Mouse (Mus musculus): ENCODE results near the gene Omt2a. TPM values are rescaled to one million over a fixed set of nuclear protein-coding genes. Genes with fewer than 3 reads are reported as not detected.
"Not testable (repeated sequence)": the region's sequence is repeated elsewhere in the genome, so short reads cannot be mapped to it uniquely, and the experiment has no call there.

Gene Omt2a
- polyA plus RNA-seq, 1 experiment from 2014 or later: not detected

DNA sequence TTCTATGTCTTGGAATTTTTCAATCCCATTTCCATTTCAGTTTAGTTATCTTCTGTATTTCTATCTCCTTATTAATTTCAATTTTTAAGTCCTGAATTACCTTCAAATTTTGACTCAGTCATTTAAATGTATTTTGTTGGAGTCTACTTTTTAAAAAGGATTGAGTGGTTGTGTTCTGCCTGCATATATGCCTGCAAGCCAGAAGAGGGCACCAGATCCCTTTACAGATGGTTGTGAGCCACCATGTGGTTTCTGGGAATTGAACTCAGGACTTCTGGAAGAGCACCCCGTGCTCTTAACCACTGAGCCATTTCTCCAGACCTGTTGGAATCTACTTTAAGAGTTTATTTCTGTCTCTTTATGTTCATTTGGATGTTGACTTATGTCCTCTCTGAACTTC, 4.9 kb upstream of the Omt2a start:
- Histone ChIP-seq H3K4me3 (replicated peaks; ENCODE audit: low read length) (no peak overlapping the region), H3K36me3 (ENCODE audit: control insufficient read depth, insufficient read depth, low read length) (no peaks in the 10 kb centered on the region), H3K9me3 (replicated peaks; ENCODE audit: control insufficient read depth, low read length) (no peaks in the 10 kb centered on the region), H3K4me2 (ENCODE audit: low read depth, low read length) (no peak overlapping the region), H3K27me3 (ENCODE audit: control insufficient read depth, insufficient read depth, low read length) (no peaks in the 10 kb centered on the region), H3K9ac (ENCODE audit: low read length) (no peak overlapping the region), H3K27ac (ENCODE audit: low read length) (no peak overlapping the region), H3K4me1 (ENCODE audit: control insufficient read depth, insufficient read depth, low read length) (no peaks in the 10 kb centered on the region)
- no peak for ATAC-seq (ENCODE audit: insufficient read depth, low FRiP score)
- WGBS: 36% methylated on average over 1 of the region's 1 CpGs

DNA sequence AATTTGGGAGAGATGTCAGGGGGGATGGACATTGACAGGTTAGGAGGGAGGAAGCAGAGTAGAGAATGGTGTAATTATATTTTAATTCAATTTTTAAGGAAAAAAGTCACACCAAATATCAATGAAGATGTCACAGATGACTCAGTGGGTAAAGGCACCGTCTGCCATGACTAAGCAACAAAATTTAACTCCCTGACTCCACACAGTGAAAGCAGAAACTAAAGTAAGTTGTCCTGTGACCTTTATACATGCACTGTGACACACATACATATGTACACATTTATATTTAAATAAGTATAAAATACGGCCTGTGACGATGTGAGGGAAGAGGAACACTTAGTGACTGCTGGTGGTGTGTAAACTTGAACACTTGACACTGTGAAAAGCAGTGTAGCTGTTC, 6.5 kb downstream of the Omt2a start:
- not testable (repeated sequence) for H3K4me1 ChIP-seq (ENCODE audit: control insufficient read depth, insufficient read depth, low read length); H3K4me3 ChIP-seq (replicated peaks; ENCODE audit: low read length); H3K36me3 ChIP-seq (ENCODE audit: control insufficient read depth, insufficient read depth, low read length); H3K9me3 ChIP-seq (replicated peaks; ENCODE audit: control insufficient read depth, low read length); H3K27me3 ChIP-seq (ENCODE audit: control insufficient read depth, insufficient read depth, low read length); H3K4me2 ChIP-seq (ENCODE audit: low read depth, low read length); H3K9ac ChIP-seq (ENCODE audit: low read length); H3K27ac ChIP-seq (ENCODE audit: low read length); ATAC-seq (ENCODE audit: insufficient read depth, low FRiP score)
- 60% methylated on average over 1 of the region's 3 CpGs for WGBS

DNA sequence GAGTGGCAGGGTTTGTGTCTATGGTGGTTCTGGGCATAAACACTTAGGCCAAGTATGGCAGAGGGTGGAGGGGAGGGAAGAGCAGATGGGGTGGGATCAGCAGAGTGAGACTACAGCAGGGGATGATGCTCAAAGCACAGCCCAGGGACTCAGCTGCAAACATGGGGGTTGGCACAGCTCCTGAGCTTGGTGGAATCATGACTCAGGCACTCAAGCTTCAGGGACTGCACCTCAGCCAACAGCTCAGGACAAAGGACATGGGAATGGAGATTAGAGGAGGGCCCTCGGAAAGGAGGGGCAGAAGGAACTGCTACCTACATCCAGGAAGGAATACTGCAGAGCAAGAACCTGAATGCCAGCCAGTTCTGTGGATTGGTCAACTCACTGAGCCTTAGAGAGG, 15.5 kb downstream of the Omt2a start:
- H3K9me3 ChIP-seq (replicated peaks; ENCODE audit: control insufficient read depth, low read length); H3K4me2 ChIP-seq (ENCODE audit: low read depth, low read length); H3K27ac ChIP-seq (ENCODE audit: low read length); H3K9ac ChIP-seq (ENCODE audit: low read length); H3K27me3 ChIP-seq (ENCODE audit: control insufficient read depth, insufficient read depth, low read length); H3K36me3 ChIP-seq (ENCODE audit: control insufficient read depth, insufficient read depth, low read length); H3K4me3 ChIP-seq (replicated peaks; ENCODE audit: low read length); H3K4me1 ChIP-seq (ENCODE audit: control insufficient read depth, insufficient read depth, low read length): not testable (repeated sequence)
- 62% methylated on average over 1 of the region's 1 CpGs for WGBS
- ATAC-seq (ENCODE audit: insufficient read depth, low FRiP score): peak; percentile 58; the same call in 1 of the 2 replicates

DNA sequence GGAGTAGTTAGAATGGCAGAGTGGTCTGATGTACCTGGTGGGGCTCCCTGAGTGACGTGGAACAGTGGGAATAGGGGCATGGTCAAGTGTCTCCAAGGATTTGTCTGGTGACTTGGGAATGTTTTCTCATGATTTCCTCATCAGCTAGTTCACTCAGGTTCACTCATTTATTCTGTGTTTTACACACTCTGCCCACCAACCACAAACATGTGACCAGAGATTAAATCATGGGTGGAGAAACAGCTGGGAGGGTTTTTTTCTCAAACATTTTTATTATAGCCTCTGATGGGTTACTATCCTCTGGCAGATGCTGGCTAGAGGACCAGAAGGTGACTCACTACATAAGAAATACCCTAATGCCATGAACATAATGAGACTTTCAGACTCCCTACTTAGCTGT, 16.4 kb downstream of the Omt2a start:
- no peak for ATAC-seq (ENCODE audit: insufficient read depth, low FRiP score)
- H3K9me3 ChIP-seq (replicated peaks; ENCODE audit: control insufficient read depth, low read length): no peaks in the 10 kb centered on the region
- H3K27me3 ChIP-seq (ENCODE audit: control insufficient read depth, insufficient read depth, low read length): no peaks in the 10 kb centered on the region
- H3K9ac ChIP-seq (ENCODE audit: low read length): no peak overlapping the region
- WGBS: 81% methylated on average over 1 of the region's 1 CpGs
- no peaks in the 10 kb centered on the region for H3K36me3 ChIP-seq (ENCODE audit: control insufficient read depth, insufficient read depth, low read length)
- no peak overlapping the region for H3K27ac ChIP-seq (ENCODE audit: low read length)
- no peak overlapping the region for H3K4me2 ChIP-seq (ENCODE audit: low read depth, low read length)
- H3K4me3 ChIP-seq (replicated peaks; ENCODE audit: low read length): no peak overlapping the region
- no peaks in the 10 kb centered on the region for H3K4me1 ChIP-seq (ENCODE audit: control insufficient read depth, insufficient read depth, low read length)

DNA sequence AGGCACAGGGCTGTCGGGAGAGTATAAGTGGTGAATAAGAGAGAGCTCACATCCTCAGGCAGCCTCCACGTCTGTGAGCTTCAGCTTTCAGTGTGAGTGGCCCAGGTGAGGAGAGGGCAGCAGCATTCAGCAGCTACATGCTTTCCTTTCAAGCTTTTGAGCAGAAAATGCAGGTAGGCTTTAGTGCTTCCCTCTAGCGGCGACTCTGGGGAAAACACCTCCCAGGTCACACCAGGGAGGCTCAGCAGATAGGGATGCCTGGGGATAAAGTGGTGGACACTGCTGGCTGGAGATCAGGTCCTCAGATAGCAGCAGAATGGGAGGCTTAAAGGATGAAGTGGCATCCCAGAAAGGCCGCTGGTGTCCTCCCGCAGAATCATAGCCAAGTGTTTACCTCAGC, 18.5 kb downstream of the Omt2a start:
- whole genome bisulfite sequencing: 15% methylated on average over 6 of the region's 6 CpGs

DNA sequence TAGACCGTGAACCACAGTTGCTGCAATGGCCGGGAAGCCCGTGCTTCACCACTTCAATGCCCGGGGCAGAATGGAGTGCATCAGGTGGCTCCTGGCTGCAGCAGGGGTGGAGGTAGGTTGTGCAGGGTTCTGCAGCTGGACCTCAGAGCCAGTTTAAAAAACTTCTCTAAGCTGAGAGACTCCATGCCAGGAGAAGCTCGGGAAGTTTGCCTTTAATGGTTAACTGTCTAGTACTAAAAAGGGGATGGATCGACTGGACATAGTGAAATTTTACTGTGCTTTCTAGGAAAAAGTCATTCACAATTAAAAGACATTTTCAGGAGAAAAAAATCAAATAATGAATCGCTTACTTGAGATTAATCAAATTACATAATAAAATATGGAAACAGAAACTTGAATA, 19.8 kb downstream of the Omt2a start:
- 84% methylated on average over 4 of the region's 7 CpGs for WGBS
- not testable (repeated sequence) for H3K27ac ChIP-seq (ENCODE audit: low read length); H3K27me3 ChIP-seq (ENCODE audit: control insufficient read depth, insufficient read depth, low read length); H3K9me3 ChIP-seq (replicated peaks; ENCODE audit: control insufficient read depth, low read length); H3K9ac ChIP-seq (ENCODE audit: low read length); H3K4me1 ChIP-seq (ENCODE audit: control insufficient read depth, insufficient read depth, low read length); H3K36me3 ChIP-seq (ENCODE audit: control insufficient read depth, insufficient read depth, low read length); H3K4me3 ChIP-seq (replicated peaks; ENCODE audit: low read length); ATAC-seq (ENCODE audit: insufficient read depth, low FRiP score); H3K4me2 ChIP-seq (ENCODE audit: low read depth, low read length)

More for the DNA sequence above, 18.5 kb downstream of the Omt2a start:
- not testable (repeated sequence) for H3K27ac ChIP-seq (ENCODE audit: low read length); H3K27me3 ChIP-seq (ENCODE audit: control insufficient read depth, insufficient read depth, low read length); H3K4me3 ChIP-seq (replicated peaks; ENCODE audit: low read length); H3K4me2 ChIP-seq (ENCODE audit: low read depth, low read length); H3K9ac ChIP-seq (ENCODE audit: low read length); ATAC-seq (ENCODE audit: insufficient read depth, low FRiP score); H3K4me1 ChIP-seq (ENCODE audit: control insufficient read depth, insufficient read depth, low read length); H3K36me3 ChIP-seq (ENCODE audit: control insufficient read depth, insufficient read depth, low read length); H3K9me3 ChIP-seq (replicated peaks; ENCODE audit: control insufficient read depth, low read length)

DNA sequence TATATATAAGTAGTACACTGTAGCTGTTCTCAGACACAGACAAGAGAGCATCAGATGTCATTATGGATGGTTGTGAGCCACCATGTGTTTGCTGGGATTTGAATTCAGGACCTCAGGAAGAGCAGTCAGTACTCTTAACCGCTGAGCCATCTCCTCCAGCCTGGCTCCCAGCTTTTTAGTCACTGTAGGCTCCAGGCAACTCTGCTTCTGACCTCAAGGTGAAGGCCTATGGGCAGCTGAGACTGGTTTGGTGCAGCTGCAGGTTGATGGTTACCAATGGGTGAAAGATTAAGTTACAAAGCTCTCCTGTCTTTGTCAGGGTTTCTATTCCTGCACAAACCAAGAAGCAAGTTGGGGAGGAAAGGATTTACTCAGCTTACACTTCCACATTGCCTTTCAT, 20.9 kb downstream of the Omt2a start:
- not testable (repeated sequence) for H3K27me3 ChIP-seq (ENCODE audit: control insufficient read depth, insufficient read depth, low read length); H3K9ac ChIP-seq (ENCODE audit: low read length); H3K4me3 ChIP-seq (replicated peaks; ENCODE audit: low read length); ATAC-seq (ENCODE audit: insufficient read depth, low FRiP score); H3K4me1 ChIP-seq (ENCODE audit: control insufficient read depth, insufficient read depth, low read length); H3K27ac ChIP-seq (ENCODE audit: low read length); H3K9me3 ChIP-seq (replicated peaks; ENCODE audit: control insufficient read depth, low read length); H3K36me3 ChIP-seq (ENCODE audit: control insufficient read depth, insufficient read depth, low read length); H3K4me2 ChIP-seq (ENCODE audit: low read depth, low read length)
- 67% methylated on average over 1 of the region's 1 CpGs for WGBS

DNA sequence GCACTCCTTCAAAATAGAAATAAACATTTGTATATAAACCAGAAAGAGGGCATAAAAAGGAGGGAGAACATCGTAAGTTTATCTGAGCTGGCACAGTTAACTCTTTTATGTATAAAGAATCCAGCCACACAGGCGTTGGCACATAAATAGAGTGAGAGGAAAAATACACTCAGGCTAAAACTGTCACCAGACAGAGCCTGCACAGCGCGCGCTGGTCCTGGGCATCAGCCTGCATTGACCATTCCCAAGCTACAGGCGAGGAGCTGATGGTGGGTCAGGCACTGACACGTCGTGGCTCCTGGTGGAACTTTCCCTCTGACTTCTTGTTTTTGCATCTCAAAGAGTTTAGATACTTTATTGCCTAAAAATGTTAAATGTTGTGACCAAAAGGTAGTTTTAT, 22.1 kb downstream of the Omt2a start:
- not testable (repeated sequence) for ATAC-seq (ENCODE audit: insufficient read depth, low FRiP score); H3K36me3 ChIP-seq (ENCODE audit: control insufficient read depth, insufficient read depth, low read length); H3K4me1 ChIP-seq (ENCODE audit: control insufficient read depth, insufficient read depth, low read length); H3K4me3 ChIP-seq (replicated peaks; ENCODE audit: low read length); H3K9ac ChIP-seq (ENCODE audit: low read length); H3K9me3 ChIP-seq (replicated peaks; ENCODE audit: control insufficient read depth, low read length); H3K27ac ChIP-seq (ENCODE audit: low read length); H3K27me3 ChIP-seq (ENCODE audit: control insufficient read depth, insufficient read depth, low read length); H3K4me2 ChIP-seq (ENCODE audit: low read depth, low read length)
- 77% methylated on average over 7 of the region's 8 CpGs for WGBS

DNA sequence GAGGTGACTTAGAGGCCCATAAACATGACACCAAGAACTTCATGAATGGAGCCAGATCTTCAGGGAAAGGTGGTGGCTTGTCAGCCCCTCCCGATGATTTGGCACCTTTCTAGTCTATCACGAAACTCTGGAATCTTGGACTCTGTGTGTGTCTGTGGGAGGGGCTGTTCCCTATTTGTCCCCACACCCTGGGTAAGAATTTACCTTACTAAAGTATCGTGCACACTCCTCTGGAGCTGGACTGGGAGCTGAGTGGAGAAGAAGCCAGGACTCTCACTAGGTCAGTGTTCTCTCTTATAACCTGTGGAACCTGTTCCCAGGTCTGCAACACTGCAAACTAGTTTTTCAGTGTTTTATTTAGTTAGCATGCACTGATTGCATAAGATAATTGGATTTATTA, 24.9 kb downstream of the Omt2a start, which contains the start of gene Gm10639:
Gene Gm10639 (plus strand): TSS at position 201 of the 400 bp plus-strand sequence.
- not testable (repeated sequence) for H3K4me2 ChIP-seq (ENCODE audit: low read depth, low read length); H3K36me3 ChIP-seq (ENCODE audit: control insufficient read depth, insufficient read depth, low read length); H3K27me3 ChIP-seq (ENCODE audit: control insufficient read depth, insufficient read depth, low read length); H3K9me3 ChIP-seq (replicated peaks; ENCODE audit: control insufficient read depth, low read length); H3K4me3 ChIP-seq (replicated peaks; ENCODE audit: low read length); H3K4me1 ChIP-seq (ENCODE audit: control insufficient read depth, insufficient read depth, low read length); H3K9ac ChIP-seq (ENCODE audit: low read length); H3K27ac ChIP-seq (ENCODE audit: low read length)
- peak; percentile 88; the same call in 1 of the 2 replicates for ATAC-seq (ENCODE audit: insufficient read depth, low FRiP score)
- WGBS: 60% methylated on average over 3 of the region's 3 CpGs

DNA sequence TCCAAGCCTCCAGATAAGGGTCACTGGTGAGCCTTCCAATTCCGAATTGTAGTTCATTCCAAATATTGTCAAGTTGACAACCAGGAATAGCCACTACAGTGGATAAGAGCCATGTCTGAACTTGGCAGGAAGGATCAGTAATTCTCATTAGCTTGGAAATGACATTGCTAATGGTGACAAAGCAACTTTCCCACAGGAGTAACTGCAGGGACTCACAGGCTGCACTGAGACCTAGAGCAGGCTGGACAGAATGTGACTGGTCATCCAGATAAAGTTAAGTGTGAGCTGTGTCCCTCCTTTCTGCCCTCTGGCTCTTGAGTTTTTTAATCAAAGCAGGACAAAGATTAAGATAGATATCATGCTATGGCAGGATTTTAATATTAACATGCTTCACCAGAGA, 25.5 kb downstream of the Omt2a start:
- H3K4me2 ChIP-seq (ENCODE audit: low read depth, low read length); H3K27ac ChIP-seq (ENCODE audit: low read length); H3K4me1 ChIP-seq (ENCODE audit: control insufficient read depth, insufficient read depth, low read length); H3K27me3 ChIP-seq (ENCODE audit: control insufficient read depth, insufficient read depth, low read length); H3K4me3 ChIP-seq (replicated peaks; ENCODE audit: low read length); H3K9ac ChIP-seq (ENCODE audit: low read length); ATAC-seq (ENCODE audit: insufficient read depth, low FRiP score); H3K36me3 ChIP-seq (ENCODE audit: control insufficient read depth, insufficient read depth, low read length); H3K9me3 ChIP-seq (replicated peaks; ENCODE audit: control insufficient read depth, low read length): not testable (repeated sequence)
- WGBS: 70% methylated on average over 1 of the region's 1 CpGs

All from stomach, embryonic 16.5 days (tissue).